Mouse (Mus musculus) left cerebral cortex, postnatal 14 days (tissue): ENCODE results near the gene Gm49383. TPM values are rescaled to one million over a fixed set of nuclear protein-coding genes. Genes with fewer than 3 reads are reported as not detected.
A peak's percentile ranks its signal among the peaks of the same experiment; 100 is the strongest.
"Not testable (repeated sequence)": the region's sequence is repeated elsewhere in the genome, so short reads cannot be mapped to it uniquely, and the experiment has no call there.

ENCODE experiments used
- DNase-seq, 2 experiments: peaks; one replicate each; pipeline ENCODE4 v3.0.0; 2021 to 2022; ENCODE audit warnings: low spot score in 2 of 2, mixed read lengths in 1 of 2
- intact Hi-C: fragments of 180-260 bp; cut with DNase I; formaldehyde crosslinking; loops from one replicate; pipeline ENCODE4 v1.15.1; 2025
- total RNA-seq, 2 experiments: library from RNA; stranded (reverse); gene quantifications; 2 replicates each; pipeline ENCODE4 v1.2.3; 2021

Gm49383 gene
- total RNA-seq, 2 experiments from 2014 or later: 4.9 to 5.6 TPM

DNA sequence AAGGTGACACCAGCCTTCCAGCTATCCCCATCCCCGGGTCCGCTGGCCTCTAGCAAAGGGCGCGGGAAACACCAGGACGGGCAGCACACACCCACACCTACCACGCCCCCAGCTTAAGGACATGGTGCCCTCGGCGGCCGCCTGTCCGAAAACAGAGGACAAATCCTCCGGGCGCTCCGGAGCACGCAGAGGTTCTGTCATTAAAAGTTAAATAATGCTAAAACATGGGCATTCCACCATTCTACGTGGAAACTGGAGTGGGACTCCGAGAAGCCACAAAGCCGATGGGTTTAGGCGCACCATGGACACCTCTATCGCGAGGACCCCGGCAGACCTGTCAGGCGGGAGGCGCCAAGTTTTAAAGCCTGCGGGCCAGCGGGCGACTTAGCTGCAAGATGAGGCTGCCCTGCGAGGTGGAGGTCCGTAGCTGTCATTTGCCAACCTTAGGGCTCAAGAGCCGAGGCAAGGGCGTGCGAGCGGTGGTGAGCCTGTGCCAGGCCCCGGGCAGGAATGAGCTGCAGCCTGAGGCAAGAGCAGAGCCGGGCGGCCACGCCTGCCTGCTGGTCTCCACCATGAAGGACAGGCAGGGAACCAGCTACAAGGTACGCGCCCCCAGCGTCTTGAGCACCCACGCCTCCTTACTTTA is 28.3 kb downstream of the Gm49383 start, which contains the start of gene Lrr1:
Gene Lrr1, plus strand, starts transcription at position 354 of the 646 bp plus-strand sequence.
- peak; percentile 80 to 83 for DNase-seq
- intact Hi-C loops: no loop called here

DNA sequence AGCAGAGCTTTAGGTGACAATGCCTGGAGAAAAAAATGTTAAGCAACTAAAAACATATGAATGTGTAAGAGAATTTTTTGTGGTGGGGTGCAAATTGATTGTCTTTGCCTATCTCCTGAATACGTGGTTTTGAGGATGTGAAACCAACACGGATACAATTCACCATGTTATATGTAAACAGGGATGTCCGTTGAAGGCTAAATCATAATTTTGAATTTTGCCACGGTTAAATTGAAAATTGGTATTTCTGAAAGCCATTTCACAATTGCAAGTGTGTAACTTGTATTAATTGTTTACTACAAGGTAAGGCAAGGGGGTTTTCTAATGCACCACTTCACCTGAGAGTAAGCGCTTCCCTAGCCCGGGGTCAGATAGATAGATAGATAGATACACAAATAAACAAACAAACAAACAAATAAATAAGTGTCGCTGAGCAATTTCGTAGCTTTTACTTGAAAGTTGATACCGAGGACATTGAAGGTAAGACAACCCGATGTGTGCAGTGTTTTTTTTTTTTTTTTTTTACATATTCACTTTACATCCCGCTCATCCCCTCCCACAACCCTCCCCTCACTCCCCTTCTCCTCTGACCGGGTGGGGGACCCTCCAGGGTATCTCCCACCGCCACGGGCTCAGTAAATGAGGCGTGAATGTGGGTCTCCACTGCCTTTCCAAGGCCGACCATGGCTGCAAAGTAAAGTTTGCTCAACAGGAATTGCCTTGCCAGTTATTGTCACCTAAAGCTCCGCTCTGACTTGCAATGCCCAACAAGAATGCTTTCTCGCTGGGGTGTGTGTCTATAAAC is 29.0 kb downstream of the Gm49383 start:
- DNase-seq: no peak
- intact Hi-C loops: no loop called here

DNA sequence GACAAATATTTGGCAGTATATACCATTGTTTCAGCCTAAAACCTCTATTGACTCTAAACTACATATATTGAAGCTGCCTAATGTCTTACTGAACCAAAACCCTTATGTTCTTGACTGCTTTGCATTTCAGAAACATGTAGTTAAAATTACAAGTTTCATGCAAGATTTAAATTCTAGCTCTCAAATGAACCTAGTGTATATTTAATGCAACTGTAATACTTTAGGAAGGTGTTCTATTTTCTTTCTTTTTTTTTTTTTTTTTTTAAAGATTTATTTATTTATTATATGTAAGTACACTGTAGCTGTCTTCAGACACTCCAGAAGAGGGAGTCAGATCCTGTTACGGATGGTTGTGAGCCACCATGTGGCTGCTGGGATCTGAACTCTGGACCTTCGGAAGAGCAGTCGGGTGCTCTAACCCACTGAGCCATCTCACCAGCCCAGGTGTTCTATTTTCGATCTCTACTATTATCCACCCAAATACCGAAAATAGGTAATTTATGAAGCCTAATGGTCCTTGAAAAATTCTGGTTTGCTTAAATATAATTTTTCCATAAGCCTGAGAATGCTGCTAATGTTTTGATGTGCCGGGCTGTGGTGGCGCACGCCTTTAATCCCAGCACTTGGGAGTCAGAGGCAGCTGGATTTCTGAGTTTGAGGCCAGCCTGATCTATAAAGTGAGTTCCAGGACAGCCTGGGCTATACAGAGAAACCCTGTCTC is 29.9 kb downstream of the Gm49383 start:
- intact Hi-C loops, DNase-seq: not testable (repeated sequence)

DNA sequence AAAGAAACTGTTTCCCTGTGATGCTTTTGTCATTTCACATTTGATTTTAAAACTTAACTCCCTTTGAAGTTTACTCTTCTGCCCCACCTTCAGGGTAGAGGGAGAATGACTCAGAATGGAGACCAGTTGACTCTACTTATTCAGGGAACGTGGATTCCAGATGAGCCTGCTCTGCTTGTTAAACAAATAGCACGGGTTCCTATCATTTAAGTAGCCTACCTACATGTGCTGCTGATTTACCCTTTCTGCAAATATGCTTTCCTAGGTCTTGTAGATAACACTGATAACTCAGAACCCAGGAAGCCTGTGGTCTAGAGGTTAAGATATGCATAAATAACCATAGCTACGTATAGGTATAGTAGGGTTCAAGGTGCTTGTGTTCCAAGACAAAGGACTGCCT is 32.0 kb downstream of the Gm49383 start:
- DNase-seq: no peak
- intact Hi-C loops: no loop called here

DNA sequence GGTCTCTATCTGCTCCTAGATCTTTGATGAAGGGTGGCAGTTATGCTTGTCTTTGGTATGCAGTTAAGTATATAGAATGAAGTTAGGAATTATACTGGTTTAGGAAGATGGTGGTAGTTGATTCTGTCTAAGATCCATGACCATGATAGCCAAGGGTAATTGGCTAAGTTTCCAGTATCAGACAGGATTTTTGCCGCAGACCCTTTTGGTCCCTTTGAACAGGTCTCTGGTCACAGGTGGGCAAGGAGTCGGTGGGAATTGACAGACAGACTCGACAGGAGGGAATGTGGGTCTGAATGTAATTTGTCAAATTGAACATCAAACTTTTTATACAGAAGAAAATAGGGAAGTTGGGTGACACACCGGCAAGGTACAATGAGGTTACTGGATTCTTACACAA is 33.3 kb downstream of the Gm49383 start:
- DNase-seq, intact Hi-C loops: not testable (repeated sequence)

DNA sequence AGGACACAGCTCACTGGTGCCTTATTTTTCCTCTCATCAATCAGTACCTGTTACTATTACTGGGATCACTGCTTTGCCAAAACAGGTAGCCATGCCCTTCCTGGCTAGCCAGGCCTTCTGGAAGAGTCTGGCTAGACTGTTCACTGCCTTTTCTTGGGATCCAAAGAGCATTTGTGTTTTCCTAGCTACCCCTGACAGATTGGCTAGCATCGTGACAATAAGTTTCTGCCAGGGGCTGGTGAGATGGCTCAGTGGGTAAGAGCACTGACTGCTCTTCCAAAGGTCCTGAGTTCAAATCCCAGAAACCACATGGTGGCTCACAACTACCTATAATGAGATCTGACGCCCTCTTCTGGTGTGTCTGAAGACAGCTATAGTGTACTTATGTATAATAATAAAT is 36.2 kb downstream of the Gm49383 start:
- intact Hi-C loops, DNase-seq: not testable (repeated sequence)

DNA sequence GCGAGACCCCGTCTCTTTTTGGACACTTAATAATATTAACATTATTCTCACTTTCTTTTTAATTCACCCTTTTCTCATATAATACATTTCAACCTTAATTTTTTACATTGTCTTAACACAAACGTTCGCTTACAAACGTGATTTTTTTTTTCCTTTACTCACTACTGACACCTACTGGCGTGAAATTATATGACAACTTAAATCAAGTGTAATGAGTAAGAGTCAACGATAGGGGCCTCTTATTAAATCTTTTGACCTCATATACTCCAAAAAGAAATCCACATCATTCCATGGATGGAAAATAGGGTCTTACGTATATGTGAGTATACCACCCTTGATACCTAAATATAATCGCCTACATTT is 37.3 kb downstream of the Gm49383 start:
- peak; percentile 21 to 75 for DNase-seq
- intact Hi-C loops: no loop called here

DNA sequence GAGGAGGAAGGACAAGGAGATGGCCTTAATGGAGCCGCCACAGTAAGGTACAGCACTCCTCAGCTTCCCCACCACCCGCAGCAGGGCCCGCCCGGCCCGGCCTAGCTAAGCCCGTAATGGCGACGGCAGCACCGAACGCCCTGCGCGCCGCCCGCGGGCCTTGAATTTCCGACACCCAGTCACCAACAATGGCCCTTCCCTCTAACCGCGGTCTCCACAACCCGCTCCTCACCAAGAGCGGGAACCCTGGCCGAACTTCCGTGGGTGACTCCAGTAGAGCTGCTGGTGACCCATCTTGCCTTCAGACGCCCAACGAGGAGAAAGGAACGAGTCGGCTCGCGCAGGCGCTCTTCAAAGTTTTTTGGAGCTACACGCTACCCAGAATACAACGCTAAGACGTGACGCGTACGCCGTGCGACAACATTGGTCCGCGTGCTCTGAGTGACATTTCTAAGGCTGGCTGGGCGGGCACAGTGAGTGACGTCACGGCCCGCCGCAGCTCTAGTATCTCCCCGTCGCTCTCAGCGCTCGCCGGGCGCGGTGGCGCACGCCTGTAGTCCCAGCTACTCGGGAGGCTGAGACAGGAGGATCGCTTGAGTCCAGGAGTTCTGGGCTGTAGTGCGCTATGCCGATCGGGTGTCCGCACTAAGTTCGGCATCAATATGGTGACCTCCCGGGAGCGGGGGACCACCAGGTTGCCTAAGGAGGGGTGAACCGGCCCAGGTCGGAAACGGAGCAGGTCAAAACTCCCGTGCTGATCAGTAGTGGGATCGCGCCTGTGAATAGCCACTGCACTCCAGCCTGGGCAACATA is 37.9 kb downstream of the Gm49383 start, which contains the start of gene Rps29:
Gene Rps29, minus strand, starts transcription at position 422 of the 813 bp plus-strand sequence.
- intact Hi-C loops: not testable (repeated sequence)
- peak; percentile 99 for DNase-seq

DNA sequence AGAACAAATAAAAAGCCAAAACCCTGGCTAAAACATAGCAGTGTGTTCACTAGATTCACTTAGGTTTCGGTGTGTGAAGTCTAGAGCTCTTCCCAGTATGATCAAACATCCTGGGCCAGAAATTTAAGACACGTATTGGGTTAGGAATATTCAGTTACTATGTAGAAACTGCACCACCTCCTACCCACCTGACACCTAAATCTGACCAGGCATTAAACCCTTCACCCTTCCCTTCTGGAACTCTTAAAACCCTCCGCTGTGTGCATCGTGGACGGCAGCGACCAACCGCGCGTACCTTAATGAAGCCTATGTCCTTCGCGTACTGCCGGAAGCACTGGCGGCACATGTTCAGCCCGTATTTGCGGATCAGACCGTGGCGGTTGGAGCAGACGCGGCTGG is 38.5 kb downstream of the Gm49383 start:
- intact Hi-C loops: no loop called here
- no peak for DNase-seq

DNA sequence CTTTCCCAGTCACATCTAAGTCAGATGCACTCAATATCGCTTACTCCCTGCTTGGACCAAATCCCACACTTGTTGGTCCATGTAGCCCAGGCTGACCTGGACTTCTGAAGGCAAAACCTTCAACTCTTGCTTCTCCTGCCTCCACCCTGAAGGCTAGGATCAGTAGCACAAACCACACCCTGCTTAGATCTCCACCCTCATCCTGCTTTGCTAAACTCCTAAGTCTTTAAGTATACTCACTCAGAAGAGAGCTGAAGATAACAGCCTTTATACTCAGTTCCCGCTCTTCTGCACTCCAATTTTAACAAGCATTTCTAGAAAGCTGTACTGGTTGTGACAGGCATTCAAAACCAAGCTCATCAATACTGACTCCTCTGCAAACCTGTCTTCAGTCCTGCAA is 39.8 kb downstream of the Gm49383 start:
- no peak for DNase-seq
- intact Hi-C loops: no loop called here

DNA sequence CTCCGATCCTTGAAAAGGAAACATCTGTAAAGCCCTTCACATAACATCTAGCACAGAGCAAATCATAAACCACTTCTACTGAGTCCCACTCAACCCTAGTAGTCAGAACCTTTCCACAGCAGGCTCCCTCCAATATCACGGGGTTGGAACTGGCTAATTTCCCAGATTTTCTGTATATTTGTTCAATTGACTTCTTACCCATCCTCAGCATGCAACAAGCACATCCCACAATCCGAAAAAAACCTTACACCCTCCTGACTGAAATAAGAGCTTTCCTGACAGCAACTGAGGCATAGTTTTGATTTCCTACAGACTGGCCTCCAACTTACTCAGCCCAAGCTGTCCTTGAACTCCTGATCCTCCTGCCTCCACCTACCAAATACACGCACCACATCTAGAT is 40.5 kb downstream of the Gm49383 start:
- intact Hi-C loops: no loop called here
- DNase-seq: no peak

DNA sequence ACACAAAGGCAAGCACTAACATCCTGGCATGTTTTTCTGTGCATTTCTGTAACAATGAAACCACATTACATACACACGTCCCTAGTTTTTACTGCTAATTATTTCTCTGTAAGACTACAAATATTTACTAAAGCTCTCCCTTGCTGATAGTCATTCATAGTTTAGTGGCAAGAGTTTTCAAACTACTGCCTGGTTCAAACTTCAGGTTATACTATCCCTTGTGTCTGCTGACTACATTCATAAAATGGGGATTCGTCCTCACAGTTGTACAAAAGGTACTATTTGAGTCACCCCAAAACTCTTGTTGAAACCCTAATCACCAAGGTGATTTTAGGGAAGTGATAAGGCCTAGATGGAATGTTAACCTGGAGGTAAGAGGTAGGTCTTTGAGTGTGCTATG is 41.0 kb downstream of the Gm49383 start:
- intact Hi-C loops: no loop called here
- no peak for DNase-seq

DNA sequence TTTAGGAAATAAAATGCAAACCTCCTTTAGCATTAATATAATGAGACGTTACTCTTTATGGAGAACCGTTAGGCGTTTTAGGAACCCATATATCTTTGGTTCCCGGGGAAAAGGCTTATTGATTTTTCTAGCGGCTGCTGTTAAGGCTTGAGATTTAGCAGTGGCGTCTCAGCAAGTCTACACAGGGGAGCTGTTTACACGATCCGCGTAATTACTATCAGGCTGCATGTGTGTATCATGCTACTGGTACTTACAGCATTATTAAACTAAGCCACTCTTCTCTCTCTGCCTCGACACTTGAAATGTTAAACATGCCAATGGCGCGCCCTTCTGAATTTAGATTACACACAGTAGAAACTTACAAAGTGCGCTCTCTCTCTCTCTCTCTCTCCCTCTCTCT is 46.9 kb downstream of the Gm49383 start:
- intact Hi-C loops: no loop called here
- DNase-seq: no peak

DNA sequence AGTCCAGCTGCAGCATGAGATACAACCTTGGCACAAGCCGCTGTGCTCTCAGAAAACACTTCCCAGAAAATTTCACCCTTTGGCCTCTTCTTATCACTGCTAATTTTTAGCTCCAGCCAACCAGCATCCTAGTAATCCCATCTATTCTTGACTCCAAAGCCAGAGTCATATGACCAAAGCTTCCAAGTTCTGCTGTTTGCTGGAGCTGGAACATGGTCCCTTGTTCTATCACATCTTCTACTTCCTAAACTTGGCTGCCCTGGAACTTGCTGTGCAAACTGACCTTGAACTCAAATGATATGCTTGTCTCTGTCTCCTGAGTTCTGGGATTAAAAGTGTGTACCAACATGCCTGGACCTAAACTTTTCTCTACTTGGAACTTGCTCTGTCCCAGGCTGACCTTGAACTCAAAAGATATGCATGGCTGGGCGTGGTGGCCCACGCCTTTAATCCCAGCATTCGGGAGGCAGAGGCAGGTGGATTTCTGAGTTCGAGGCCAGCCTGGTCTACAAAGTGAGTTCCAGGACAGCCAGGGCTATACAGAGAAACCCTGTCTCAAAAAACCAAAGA is 49.7 kb downstream of the Gm49383 start:
- no peak for DNase-seq
- intact Hi-C loops: no loop called here

DNA sequence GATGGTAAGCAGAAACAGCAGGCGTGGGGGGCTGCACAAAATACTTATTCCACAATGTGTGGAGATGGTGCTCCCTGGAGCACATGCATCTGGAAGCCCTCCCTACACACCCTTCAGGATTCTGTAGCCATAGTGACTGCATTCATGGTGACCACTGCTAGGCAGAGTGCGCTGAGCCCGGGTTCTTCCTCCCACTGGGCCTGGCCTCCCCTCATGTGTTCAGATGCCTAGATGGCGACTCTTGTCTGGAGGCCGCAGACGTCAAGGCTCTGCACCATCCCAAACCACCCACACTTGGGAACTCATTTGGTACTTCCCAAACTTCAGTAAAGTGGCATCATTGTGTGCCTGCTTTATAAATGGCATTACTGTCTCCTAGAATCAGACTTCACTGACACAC is 53.4 kb downstream of the Gm49383 start:
- DNase-seq: no peak
- intact Hi-C loops: no loop called here

DNA sequence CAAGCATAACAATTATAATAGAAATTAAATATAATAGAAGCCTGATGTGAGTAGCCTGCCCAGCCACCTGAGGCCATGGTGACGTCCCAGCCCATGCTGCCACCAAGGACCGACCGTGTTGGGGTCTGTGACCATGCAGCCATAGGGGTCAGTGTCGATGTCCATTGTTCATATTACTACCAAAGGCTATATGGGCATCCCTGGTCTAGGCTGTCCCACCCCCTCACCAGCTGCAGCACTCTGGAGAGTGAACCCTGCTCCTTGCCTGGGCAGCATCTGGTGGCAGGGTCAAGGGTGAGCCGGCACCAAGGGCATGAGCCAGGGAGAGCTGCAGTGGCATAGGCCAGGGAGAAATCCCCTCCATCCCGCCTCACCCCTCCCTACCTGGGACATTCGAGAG is 57.1 kb downstream of the Gm49383 start:
- intact Hi-C loops: no loop called here
- no peak for DNase-seq

DNA sequence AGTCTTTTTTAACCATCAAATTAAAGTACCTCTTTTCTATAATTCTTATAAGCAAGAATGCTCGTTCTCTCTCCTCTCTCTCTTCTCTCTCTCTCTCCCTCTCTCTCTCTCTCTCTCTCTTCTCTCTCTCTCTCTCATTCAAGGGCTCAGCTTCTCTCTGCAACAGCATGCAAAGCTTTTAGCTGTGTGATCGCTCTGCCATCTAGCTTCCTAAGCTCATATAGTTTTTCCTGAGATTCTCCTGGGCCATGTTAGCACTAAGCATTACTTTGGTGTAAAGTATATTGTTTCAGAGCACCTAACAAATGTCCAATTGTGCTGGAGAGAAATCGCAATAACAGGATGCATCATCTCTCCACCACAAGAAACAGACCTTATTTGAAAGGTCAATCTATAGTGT is 57.7 kb downstream of the Gm49383 start:
- intact Hi-C loops: no loop called here
- no peak for DNase-seq
